Mouse (Mus musculus) heart, embryonic 11.5 days (tissue): ENCODE results near the gene Eps8l3. TPM values are rescaled to one million over a fixed set of nuclear protein-coding genes. Genes with fewer than 3 reads are reported as not detected.
"Not testable (repeated sequence)": the region's sequence is repeated elsewhere in the genome, so short reads cannot be mapped to it uniquely, and the experiment has no call there.

ENCODE experiments used
- ATAC-seq: fragments of 200-750 bp; cut with Nextera tagmentation; replicated peaks from 2 replicates; pipeline ENCODE4 v1.8.0; 2017; ENCODE audit warnings: moderate library complexity; ENCODE audit not compliant: insufficient number of reproducible peaks, low FRiP score, low TSS enrichment
- H3K27ac ChIP-seq: fragments of 300-500 bp; sonication (generic); 2 replicates; pipeline ENCODE4 v1.5.1; 2014; ENCODE audit warnings: mild to moderate bottlenecking, low read depth, low read length
- H3K27me3 ChIP-seq: fragments of 300-500 bp; sonication (generic); 2 replicates; pipeline ENCODE4 v1.6.1; 2014; ENCODE audit warnings: mild to moderate bottlenecking, low read length, mixed read lengths; ENCODE audit not compliant: control insufficient read depth, insufficient read depth
- H3K36me3 ChIP-seq: fragments of 300-500 bp; sonication (generic); 2 replicates; pipeline ENCODE4 v1.6.1; 2014; ENCODE audit warnings: mild to moderate bottlenecking, low read length, moderate library complexity, mixed read lengths; ENCODE audit not compliant: control insufficient read depth, insufficient read depth
- H3K4me1 ChIP-seq: fragments of 300-500 bp; sonication (generic); 2 replicates; pipeline ENCODE4 v1.6.1; 2014; ENCODE audit warnings: low read length; ENCODE audit not compliant: control insufficient read depth, insufficient read depth
- H3K4me2 ChIP-seq: fragments of 300-500 bp; sonication (generic); 2 replicates; pipeline ENCODE4 v1.6.1; 2014; ENCODE audit warnings: mild to moderate bottlenecking, moderate library complexity
- H3K4me3 ChIP-seq: fragments of 300-500 bp; sonication (generic); 2 replicates; pipeline ENCODE4 v1.5.1; 2014; ENCODE audit warnings: low read depth, low read length
- H3K9ac ChIP-seq: fragments of 300-500 bp; sonication (generic); 2 replicates; pipeline ENCODE4 v1.6.1; 2014; ENCODE audit warnings: mild to moderate bottlenecking, low read depth, low read length, moderate library complexity
- H3K9me3 ChIP-seq: fragments of 300-500 bp; sonication (generic); replicated peaks from 2 replicates; pipeline ENCODE4 v1.6.1; 2016; ENCODE audit warnings: low read length; ENCODE audit not compliant: control insufficient read depth
- WGBS: fragments of 180-500 bp; shearing (Covaris S2); extraction: QIAGEN DNeasy Blood & Tissue Kit; methylation state at CpG from one replicate; pipeline ENCODE4 v1.1.7; 2014; ENCODE audit not compliant: insufficient replicate concordance; 5-methylcytosine and 5-hydroxymethylcytosine counted together
- polyA plus RNA-seq: library from polyadenylated mRNA; unstranded; fragments of >200 nt; fragmentation: Nextera tagmentation; extraction: Ambion mirVana; gene quantifications from 2 replicates; pipeline ENCODE4 v1.2.1, GENCODE M21; 2014

Eps8l3 gene
- polyA plus RNA-seq, 1 experiment from 2014 or later = not detected

GRCm38 (mm10) chr3:107869097-107869496 is 7.9 kb upstream of the Eps8l3 start:
- ATAC-seq = no peak
- Histone ChIP-seq H3K27ac (no peak overlapping the region), H3K27me3 (no peaks in the 10 kb centered on the region), H3K9ac (no peak overlapping the region), H3K4me3 (no peak overlapping the region), H3K9me3 (no peaks in the 10 kb centered on the region), H3K36me3 (no peaks in the 10 kb centered on the region), H3K4me2 (no peak overlapping the region), H3K4me1 (no peaks in the 10 kb centered on the region)
- WGBS = 46% methylated on average over 7 of the region's 7 CpGs

GRCm38 (mm10) chr3:107869925-107870324 is 7.1 kb upstream of the Eps8l3 start:
- no peak for ATAC-seq
- Histone ChIP-seq H3K4me3 (no peak overlapping the region), H3K27ac (no peak overlapping the region), H3K27me3 (no peaks in the 10 kb centered on the region), H3K4me2 (no peak overlapping the region), H3K36me3 (no peaks in the 10 kb centered on the region), H3K9me3 (no peaks in the 10 kb centered on the region), H3K4me1 (no peaks in the 10 kb centered on the region), H3K9ac (no peak overlapping the region)
- WGBS = 72% methylated on average over 4 of the region's 4 CpGs

DNA sequence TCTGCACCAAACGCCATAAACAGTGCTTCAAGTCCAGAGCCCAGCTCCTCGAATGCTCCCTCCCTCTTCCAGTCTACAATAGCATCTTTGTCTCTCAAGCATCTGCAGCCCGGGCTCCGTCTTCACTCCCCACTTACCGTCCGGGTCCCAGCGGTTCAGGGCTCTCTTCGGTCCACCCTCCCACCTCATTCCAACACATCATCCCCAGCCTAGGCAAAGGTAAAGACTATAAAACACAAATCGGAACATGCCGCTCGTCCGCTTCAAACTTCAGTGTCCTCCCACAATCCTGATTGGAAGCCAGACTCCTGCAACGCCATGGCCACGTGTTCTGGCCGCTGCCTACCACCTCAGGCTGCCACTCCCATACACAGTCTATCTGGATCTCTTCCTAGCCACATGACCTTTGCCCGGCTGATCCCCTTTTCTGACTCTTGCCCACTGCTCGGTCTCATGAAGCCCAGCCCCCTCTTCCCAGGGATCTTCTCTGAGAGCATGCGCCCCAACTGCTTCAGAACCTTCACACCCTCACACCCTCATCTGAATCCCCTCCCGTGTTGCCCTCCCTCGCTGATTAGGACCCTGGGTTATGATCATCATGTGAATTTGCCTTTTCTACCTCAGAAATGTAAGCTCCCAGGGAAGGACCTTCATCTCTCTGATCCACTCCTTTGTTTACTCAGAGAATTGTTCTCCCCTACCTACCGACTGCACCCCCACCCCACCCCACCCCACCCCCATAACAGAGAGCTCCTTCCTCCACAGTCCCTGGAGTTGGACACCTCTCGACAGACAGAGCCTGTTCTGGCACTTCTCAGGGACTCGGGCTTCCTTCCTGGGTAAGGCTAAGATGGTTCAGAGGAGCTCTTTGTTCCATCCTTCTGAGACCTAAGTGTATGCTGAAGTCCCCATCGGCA is 3.4 kb upstream of the Eps8l3 start:
- Histone ChIP-seq H3K27ac (no peak overlapping the region), H3K9me3 (no peaks in the 10 kb centered on the region), H3K4me1 (peaks cover 8% of the 10 kb centered on the region; the same call in 1 of the 2 replicates), H3K36me3 (no peaks in the 10 kb centered on the region), H3K4me2 (no peak overlapping the region), H3K4me3 (no peak overlapping the region), H3K27me3 (no peaks in the 10 kb centered on the region), H3K9ac (no peak overlapping the region)
- no peak for ATAC-seq
- WGBS = 58% methylated on average over 24 of the region's 24 CpGs

DNA sequence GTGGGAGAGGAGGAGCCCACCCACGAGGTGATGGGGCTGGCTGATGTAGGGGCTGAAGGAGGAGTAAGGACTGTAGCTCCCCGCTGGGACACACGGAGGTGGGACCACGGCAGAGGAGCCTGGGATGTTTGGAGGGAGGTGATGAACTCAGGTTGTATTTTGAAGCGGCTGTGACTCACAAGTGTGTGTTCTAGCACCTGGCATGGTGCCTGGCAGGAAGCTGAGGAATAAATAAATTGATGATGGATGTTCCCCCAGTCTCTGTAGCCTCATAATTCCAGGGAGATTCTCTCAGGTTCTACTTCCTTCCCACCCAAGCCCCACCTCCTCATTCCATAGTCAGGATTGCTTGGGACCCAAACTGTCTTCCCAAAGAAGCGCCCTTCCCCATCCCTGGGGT is 1.8 kb upstream of the Eps8l3 start:
- no peak overlapping the region for H3K4me3 ChIP-seq
- H3K27me3 ChIP-seq = no peaks in the 10 kb centered on the region
- peaks cover 8% of the 10 kb centered on the region; the same call in 1 of the 2 replicates for H3K4me1 ChIP-seq
- no peak overlapping the region for H3K4me2 ChIP-seq
- no peak for ATAC-seq
- no peak overlapping the region for H3K27ac ChIP-seq
- H3K36me3 ChIP-seq = no peaks in the 10 kb centered on the region
- 67% methylated on average over 6 of the region's 6 CpGs for WGBS
- no peaks in the 10 kb centered on the region for H3K9me3 ChIP-seq
- no peak overlapping the region for H3K9ac ChIP-seq

DNA sequence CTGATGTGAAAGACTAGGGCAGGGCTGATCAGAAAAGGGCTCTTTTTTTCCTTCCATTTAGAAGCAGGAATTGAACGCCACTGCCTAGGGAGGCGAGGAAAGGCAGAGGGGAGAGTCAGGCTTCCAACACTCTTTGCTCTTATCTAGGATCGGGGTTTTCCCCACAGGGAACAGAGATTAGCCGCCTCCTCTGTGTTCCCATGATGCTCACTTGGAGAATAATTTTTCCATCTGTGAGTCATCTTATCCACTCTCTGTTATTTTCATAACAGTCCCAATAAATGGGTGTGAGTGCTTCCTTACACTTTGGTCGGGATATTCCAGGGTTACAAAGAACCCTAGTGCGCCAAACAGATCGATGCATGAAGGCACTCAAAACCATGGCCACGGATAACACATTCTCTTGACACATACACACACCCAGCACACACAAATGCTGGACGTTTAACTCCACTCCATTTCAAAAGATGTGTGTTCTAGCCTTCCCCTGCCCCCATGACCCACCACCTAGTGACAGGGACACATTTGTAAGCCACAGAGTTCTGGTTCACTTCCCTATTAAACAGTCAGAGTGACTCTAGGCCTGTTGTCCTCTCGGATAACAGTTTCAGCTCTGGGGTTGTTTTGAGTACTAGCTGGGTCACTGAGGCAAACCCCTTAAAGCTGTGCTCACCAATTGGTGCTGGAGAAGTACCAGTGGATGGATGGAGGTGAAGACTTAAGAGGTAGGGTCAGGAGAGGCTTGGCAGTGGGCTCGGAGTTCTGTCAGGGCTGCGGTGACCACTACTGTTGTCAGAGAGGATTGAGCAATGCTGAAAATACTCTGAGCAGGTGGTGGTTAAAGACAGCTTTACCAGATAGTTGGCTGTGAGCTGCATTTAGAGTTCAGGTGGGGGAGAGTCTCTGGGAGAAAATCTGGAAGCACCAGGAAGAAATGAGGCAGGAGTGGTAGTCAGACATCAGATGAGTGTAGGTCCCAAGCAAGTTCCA is 1.0 kb downstream of the Eps8l3 start:
- Histone ChIP-seq H3K4me3 (no peak overlapping the region), H3K27ac (no peak overlapping the region)
- WGBS = 58% methylated on average over 12 of the region's 12 CpGs

GRCm38 (mm10) chr3:107887674-107888495 is 10.9 kb downstream of the Eps8l3 start:
- no peak for ATAC-seq
- WGBS = 87% methylated on average over 9 of the region's 9 CpGs
- no peak overlapping the region for H3K27ac ChIP-seq

More for the DNA sequence above, 1.0 kb downstream of the Eps8l3 start:
- Histone ChIP-seq H3K27me3 (no peaks in the 10 kb centered on the region), H3K4me1 (peaks cover 8% of the 10 kb centered on the region; the same call in 1 of the 2 replicates), H3K9me3 (no peaks in the 10 kb centered on the region), H3K36me3 (no peaks in the 10 kb centered on the region), H3K9ac (0 out of 2 replicates have a peak overlapping the region, but pooled peaks have one; percentile 13), H3K4me2 (no peak overlapping the region)
- no peak for ATAC-seq

GRCm38 (mm10) chr3:107889236-107889635 is 12.2 kb downstream of the Eps8l3 start:
- not testable (repeated sequence) for ATAC-seq, H3K36me3 ChIP-seq, H3K9me3 ChIP-seq, H3K27me3 ChIP-seq, H3K9ac ChIP-seq, H3K27ac ChIP-seq, H3K4me3 ChIP-seq, H3K4me1 ChIP-seq, H3K4me2 ChIP-seq
- WGBS = 80% methylated on average over 2 of the region's 2 CpGs

More at GRCm38 (mm10) chr3:107887674-107888495, 10.9 kb downstream of the Eps8l3 start:
- Histone ChIP-seq H3K27me3 (no peaks in the 10 kb centered on the region), H3K4me1 (no peaks in the 10 kb centered on the region), H3K4me2 (no peak overlapping the region), H3K9me3 (no peaks in the 10 kb centered on the region), H3K36me3 (no peaks in the 10 kb centered on the region), H3K4me3 (no peak overlapping the region), H3K9ac (no peak overlapping the region)
